Mouse (Mus musculus): ENCODE data around the gene Jdp2. TPM values are rescaled to one million over a fixed set of nuclear protein-coding genes. Genes with fewer than 3 reads are reported as not detected.
A peak's percentile ranks its signal among the peaks of the same experiment; 100 is the strongest.

The Jdp2 gene
- polyA plus RNA-seq, 1 experiment from 2014 or later, result 1.3 TPM

GRCm38 (mm10) chr12:85585761-85586258, 13.0 kb upstream of the Jdp2 start:
- no peak for ATAC-seq (ENCODE audit: insufficient read depth)
- no peak for DNase-seq
- no peak for TF ChIP-seq CTCF (IDR thresholded peaks at IDR 0.05; ENCODE audit: low read depth)

GRCm38 (mm10) chr12:85589870-85590382, 8.9 kb upstream of the Jdp2 start:
- ATAC-seq (ENCODE audit: insufficient read depth), result no peak
- WGBS, result 22% methylated on average over 5 of the region's 5 CpGs
- no peak overlapping the region for H3K9ac ChIP-seq

More at GRCm38 (mm10) chr12:85585761-85586258, 13.0 kb upstream of the Jdp2 start:
- Histone ChIP-seq H3K9ac (no peak overlapping the region), H3K36me3 (ENCODE audit: insufficient read depth) (no peaks in the 10 kb centered on the region), H3K4me3 (ENCODE audit: low read depth, low read length) (no peak overlapping the region), H3K4me1 (ENCODE audit: insufficient read depth) (peaks cover 5% of the 10 kb centered on the region; the same call in 1 of the 2 replicates), H3K27me3 (ENCODE audit: insufficient read depth, low read length) (no peaks in the 10 kb centered on the region), H3K27ac (ENCODE audit: low read depth) (no peak overlapping the region), H3K4me2 (no peak overlapping the region), H3K9me3 (ENCODE audit: low read depth, low read length) (no peaks in the 10 kb centered on the region)
- WGBS, result 74% methylated on average over 11 of the region's 11 CpGs

GRCm38 (mm10) chr12:85592943-85593342, 5.9 kb upstream of the Jdp2 start:
- Histone ChIP-seq H3K27ac (ENCODE audit: low read depth) (no peak overlapping the region), H3K4me3 (ENCODE audit: low read depth, low read length) (no peak overlapping the region), H3K4me1 (ENCODE audit: insufficient read depth) (no peaks in the 10 kb centered on the region), H3K4me2 (no peak overlapping the region), H3K9ac (no peak overlapping the region), H3K9me3 (ENCODE audit: low read depth, low read length) (no peaks in the 10 kb centered on the region), H3K36me3 (ENCODE audit: insufficient read depth) (no peaks in the 10 kb centered on the region), H3K27me3 (ENCODE audit: insufficient read depth, low read length) (no peaks in the 10 kb centered on the region)
- no peak for ATAC-seq (ENCODE audit: insufficient read depth)
- no peak for TF ChIP-seq CTCF (IDR thresholded peaks at IDR 0.05; ENCODE audit: low read depth)
- peak; percentile 53 for DNase-seq
- WGBS, result 44% methylated on average over 9 of the region's 9 CpGs

More at GRCm38 (mm10) chr12:85589870-85590382, 8.9 kb upstream of the Jdp2 start:
- Histone ChIP-seq H3K27me3 (ENCODE audit: insufficient read depth, low read length) (no peaks in the 10 kb centered on the region), H3K9me3 (ENCODE audit: low read depth, low read length) (no peaks in the 10 kb centered on the region), H3K27ac (ENCODE audit: low read depth) (no peak overlapping the region), H3K4me2 (no peak overlapping the region), H3K4me1 (ENCODE audit: insufficient read depth) (no peaks in the 10 kb centered on the region), H3K36me3 (ENCODE audit: insufficient read depth) (no peaks in the 10 kb centered on the region), H3K4me3 (ENCODE audit: low read depth, low read length) (no peak overlapping the region)
- no peak for TF ChIP-seq CTCF (IDR thresholded peaks at IDR 0.05; ENCODE audit: low read depth)
- DNase-seq, result no peak

GRCm38 (mm10) chr12:85594390-85594789, 4.4 kb upstream of the Jdp2 start:
- Histone ChIP-seq H3K27me3 (ENCODE audit: insufficient read depth, low read length) (no peaks in the 10 kb centered on the region), H3K4me2 (no peak overlapping the region), H3K9me3 (ENCODE audit: low read depth, low read length) (no peaks in the 10 kb centered on the region), H3K36me3 (ENCODE audit: insufficient read depth) (no peaks in the 10 kb centered on the region), H3K27ac (ENCODE audit: low read depth) (no peak overlapping the region), H3K4me3 (ENCODE audit: low read depth, low read length) (no peak overlapping the region), H3K4me1 (ENCODE audit: insufficient read depth) (no peaks in the 10 kb centered on the region; the same call in 1 of the 2 replicates), H3K9ac (no peak overlapping the region)
- WGBS, result 84% methylated on average over 2 of the region's 2 CpGs
- no peak for TF ChIP-seq CTCF (IDR thresholded peaks at IDR 0.05; ENCODE audit: low read depth)
- no peak for ATAC-seq (ENCODE audit: insufficient read depth)
- no peak for DNase-seq

- DNase-seq (no peak), ATAC-seq (ENCODE audit: insufficient read depth) (no peak)
- no peaks in the 10 kb centered on the region for H3K27me3 ChIP-seq (ENCODE audit: insufficient read depth, low read length)
- peak overlapping the region; percentile 78 for H3K4me3 ChIP-seq (ENCODE audit: low read depth, low read length)
- H3K9ac ChIP-seq, result peak overlapping the region; percentile 83; the same call in 1 of the 2 replicates
- H3K36me3 ChIP-seq (ENCODE audit: insufficient read depth), result no peaks in the 10 kb centered on the region
- no peaks in the 10 kb centered on the region for H3K9me3 ChIP-seq (ENCODE audit: low read depth, low read length)
- TF ChIP-seq CTCF (IDR thresholded peaks at IDR 0.05; ENCODE audit: low read depth), result no peak
- WGBS, result 47% methylated on average over 11 of the region's 11 CpGs
- peak overlapping the region; percentile 89; the same call in 1 of the 2 replicates for H3K27ac ChIP-seq (ENCODE audit: low read depth)
- H3K4me2 ChIP-seq, result peak overlapping the region; percentile 89
- H3K4me1 ChIP-seq (ENCODE audit: insufficient read depth), result peaks cover 12% of the 10 kb centered on the region
Observed at GRCm38 (mm10) chr12:85598053-85598452, 774 bp upstream of the Jdp2 start.

GRCm38 (mm10) chr12:85599478-85600152, 788 bp downstream of the Jdp2 start:
- Histone ChIP-seq H3K27me3 (ENCODE audit: insufficient read depth, low read length) (no peaks in the 10 kb centered on the region), H3K36me3 (ENCODE audit: insufficient read depth) (no peaks in the 10 kb centered on the region), H3K4me3 (ENCODE audit: low read depth, low read length) (peak overlapping the region; percentile 78), H3K9ac (peak overlapping the region; percentile 83), H3K27ac (ENCODE audit: low read depth) (peak overlapping the region; percentile 81), H3K4me2 (peak overlapping the region; percentile 89), H3K9me3 (ENCODE audit: low read depth, low read length) (no peaks in the 10 kb centered on the region), H3K4me1 (ENCODE audit: insufficient read depth) (peaks cover 21% of the 10 kb centered on the region)
- WGBS, result under 1% methylated on average over 35 of the region's 49 CpGs
- peak; percentile 60 for DNase-seq
- ATAC-seq (ENCODE audit: insufficient read depth), result peak; percentile 73
- TF ChIP-seq CTCF (IDR thresholded peaks at IDR 0.05; ENCODE audit: low read depth), result no peak

- H3K4me3 ChIP-seq (ENCODE audit: low read depth, low read length), result peak overlapping the region; percentile 78
Observed at GRCm38 (mm10) chr12:85600637-85601036, 1.8 kb downstream of the Jdp2 start.

More at GRCm38 (mm10) chr12:85600637-85601036, 1.8 kb downstream of the Jdp2 start:
- no peak overlapping the region for H3K27ac ChIP-seq (ENCODE audit: low read depth)
- no peaks in the 10 kb centered on the region for H3K9me3 ChIP-seq (ENCODE audit: low read depth, low read length)
- ATAC-seq (ENCODE audit: insufficient read depth), result no peak
- TF ChIP-seq CTCF (IDR thresholded peaks at IDR 0.05; ENCODE audit: low read depth), result no peak
- no peaks in the 10 kb centered on the region for H3K36me3 ChIP-seq (ENCODE audit: insufficient read depth)
- no peaks in the 10 kb centered on the region for H3K27me3 ChIP-seq (ENCODE audit: insufficient read depth, low read length)
- WGBS, result 28% methylated on average over 7 of the region's 7 CpGs
- peak overlapping the region; percentile 83; the same call in 1 of the 2 replicates for H3K9ac ChIP-seq
- H3K4me2 ChIP-seq, result peak overlapping the region; percentile 89
- peaks cover 25% of the 10 kb centered on the region for H3K4me1 ChIP-seq (ENCODE audit: insufficient read depth)
- no peak for DNase-seq

Data from lung, embryonic 14.5 days (tissue).